Mouse (Mus musculus): ENCODE measurements around the gene Olfr734.

Olfr734 gene

DNA sequence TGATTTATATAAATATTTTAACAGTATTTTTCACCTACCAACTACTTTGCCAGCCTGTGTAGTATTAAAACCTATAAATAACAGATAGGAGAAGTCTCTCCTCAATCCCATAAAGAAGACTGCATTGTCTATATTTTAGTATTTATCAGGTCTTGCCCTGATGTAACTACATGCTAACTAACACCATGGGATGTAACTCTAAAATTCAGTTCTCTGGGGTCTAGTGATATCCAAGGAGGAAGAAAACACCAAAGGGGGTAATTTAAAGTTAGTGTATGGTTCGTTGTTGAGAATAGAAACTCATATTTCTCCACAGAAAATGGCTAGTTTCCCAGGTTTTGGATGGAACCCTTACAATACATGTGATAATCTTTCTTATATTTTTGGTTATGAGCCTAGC is at the start of gene Olfr734:
Gene Olfr734, minus strand, starts transcription at position 101 of the 400 bp plus-strand sequence.
- in situ Hi-C loops (cut with MboI, MseI), result no loop called here

DNA sequence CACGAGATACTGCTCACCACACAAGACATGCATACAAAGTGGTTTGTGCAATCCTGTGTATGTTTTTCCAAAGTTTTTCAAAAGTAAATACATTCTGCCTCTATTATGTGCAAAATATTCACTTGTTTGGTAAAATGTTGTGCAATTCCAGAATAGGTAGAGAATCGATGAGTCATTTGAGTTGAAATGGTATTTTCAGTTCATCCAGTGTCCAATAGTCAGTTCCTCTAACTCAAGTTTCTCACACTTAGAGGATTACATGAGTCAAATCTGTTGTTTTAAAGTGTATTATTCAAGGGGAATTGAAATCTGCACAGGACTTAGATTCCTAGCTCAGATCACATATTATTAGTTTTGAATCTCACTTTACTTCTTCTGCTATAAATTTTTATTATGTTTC is 37.0 kb upstream of the Olfr734 start:
- in situ Hi-C loops (cut with MboI, MseI), result no loop called here

DNA sequence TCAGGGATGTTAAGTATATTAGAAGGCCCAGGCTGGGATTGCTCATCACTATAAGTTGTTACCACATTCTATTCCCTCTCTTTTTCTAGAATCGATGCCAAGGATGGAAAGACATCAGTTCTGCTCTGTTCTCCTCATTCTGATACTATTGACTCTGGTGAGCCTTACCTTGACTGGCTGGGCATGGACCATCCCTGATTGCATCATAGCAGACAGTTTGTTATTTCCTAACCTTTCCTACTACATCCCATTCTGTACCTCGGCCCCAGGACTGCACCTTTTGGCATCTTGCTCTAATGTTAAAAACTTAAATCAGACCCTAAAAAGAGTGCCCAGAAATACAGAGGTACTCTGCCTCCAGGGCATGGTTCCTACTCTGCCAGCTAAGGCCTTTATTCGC is 33.9 kb upstream of the Olfr734 start:
- in situ Hi-C loops (cut with MboI, MseI), result no loop called here

DNA sequence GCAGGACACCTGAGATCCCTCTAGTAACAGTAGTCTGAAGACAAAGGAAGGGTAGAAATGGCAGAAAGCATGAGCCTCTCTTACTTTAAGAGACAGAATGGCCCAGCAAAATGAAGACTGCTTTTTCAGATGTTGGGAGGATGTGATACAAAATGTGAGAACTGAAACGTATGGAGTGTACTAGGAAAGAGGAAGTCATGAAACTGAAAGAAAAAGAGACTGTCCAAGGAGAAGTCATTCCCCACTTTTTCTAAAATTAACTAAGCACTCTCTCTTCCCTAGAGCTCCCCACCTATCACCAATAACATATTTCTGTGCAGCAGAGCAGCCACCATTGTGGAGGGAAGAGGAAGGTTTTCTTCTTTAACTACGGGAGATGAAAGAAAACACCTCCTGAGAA is 31.0 kb upstream of the Olfr734 start, which contains the start of gene Tlr11:
Gene Tlr11, plus strand, starts transcription at position 322 of the 400 bp plus-strand sequence.
- in situ Hi-C loops (cut with MboI, MseI), result no loop called here

DNA sequence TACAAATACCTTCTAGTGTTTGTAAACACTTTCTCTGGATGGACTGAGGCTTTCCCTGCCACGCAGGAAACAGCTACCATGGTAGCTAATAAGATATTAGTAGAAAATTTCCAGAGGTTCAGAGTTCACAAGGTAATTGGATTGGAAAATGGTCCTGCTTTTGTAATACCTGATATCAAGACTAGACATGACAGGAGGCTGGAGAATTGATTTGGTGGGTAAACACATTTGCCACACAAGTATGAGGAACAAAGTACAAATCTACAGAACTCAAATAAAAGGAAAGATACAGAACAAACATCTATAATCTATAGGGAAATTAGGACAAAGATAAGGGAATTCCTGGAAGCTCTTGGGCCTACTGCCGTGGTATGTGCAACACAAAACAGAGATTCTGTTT is 30.2 kb upstream of the Olfr734 start:
- in situ Hi-C loops (cut with MboI, MseI), result no loop called here

DNA sequence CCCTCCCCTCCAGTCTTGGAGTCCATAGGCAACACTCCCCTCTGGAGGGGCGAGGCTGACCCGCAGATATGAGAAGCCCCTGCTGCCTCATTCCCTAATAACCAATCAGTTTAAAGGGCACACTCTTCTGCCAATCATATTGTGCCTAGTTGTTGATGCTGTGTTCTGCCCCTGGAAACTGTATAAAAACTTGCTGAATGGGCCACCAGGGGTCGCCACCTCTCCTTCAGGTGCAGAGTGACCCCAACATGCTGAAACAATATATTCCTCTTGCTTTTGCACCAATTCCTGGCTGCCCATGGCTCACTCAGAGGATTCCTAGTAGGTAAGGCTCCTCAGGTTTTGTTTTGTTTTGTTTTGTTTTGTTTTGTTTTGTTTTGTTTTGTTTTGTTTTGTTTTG is 25.9 kb upstream of the Olfr734 start:
- in situ Hi-C loops (cut with MboI, MseI), result no loop called here

DNA sequence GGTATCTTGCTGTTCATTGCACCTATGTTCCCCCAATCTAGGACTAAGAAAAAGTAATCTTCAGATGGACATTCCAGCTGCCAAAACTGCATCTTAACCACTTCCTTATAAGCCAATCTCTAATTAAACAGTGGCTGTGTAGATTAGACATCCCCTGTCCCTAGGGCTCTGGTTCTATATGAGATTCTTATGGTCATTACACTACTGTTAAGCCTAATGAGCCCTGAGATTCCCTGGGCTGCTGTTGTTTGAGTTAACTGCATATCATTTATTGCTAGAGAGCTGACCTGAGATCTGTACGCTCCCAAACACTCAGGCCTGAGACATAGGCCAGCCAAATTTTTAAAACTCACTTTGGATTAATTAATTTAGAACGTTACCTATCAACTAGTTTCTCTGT is 22.2 kb upstream of the Olfr734 start, which contains the start of gene Olfr735:
Gene Olfr735, minus strand, starts transcription at position 77 of the 400 bp plus-strand sequence.
- in situ Hi-C loops (cut with MboI, MseI), result no loop called here

DNA sequence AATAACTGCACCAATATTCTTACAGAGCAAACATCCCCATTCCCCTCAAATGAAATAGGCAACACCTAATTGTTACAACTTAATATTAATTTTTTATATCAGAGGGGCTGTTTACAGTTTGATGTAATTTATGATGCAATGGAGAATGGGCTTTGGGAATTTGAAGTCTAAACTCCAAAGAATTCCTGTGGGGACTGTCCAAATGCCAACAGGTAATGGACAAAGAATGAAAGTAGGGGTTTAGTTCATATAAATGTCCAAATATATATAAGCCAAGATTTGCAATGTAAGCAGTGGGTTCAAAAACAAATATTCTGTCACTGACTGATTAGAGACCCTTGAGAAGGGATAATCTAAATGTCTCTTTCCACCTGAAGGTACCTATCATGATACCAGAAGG is 25.1 kb downstream of the Olfr734 start, which contains the start of gene Olfr733:
Gene Olfr733, minus strand, starts transcription at position 101 of the 400 bp plus-strand sequence.
- in situ Hi-C loops (cut with MboI, MseI), result no loop called here

DNA sequence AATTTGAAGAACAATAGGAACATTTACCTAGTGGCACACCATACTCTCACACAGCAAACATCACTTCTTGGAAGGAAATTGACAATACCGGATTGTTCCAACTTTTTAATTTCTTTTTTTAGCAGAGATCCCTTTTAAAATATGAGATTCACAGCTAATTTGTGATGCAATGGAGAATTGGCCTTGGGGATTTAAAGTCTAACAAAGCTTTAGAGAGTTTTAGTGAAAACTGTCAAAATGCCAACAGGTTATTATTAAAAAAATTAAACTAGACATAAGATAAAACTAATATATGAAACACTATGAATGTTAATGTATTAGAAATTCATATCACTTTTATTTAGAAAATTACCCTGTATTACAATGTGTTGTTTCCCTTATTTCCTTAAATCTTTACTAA is 42.5 kb downstream of the Olfr734 start, which contains the start of gene Olfr732:
Gene Olfr732, minus strand, starts transcription at position 101 of the 400 bp plus-strand sequence.
- in situ Hi-C loops (cut with MboI, MseI), result no loop called here
